Mouse (Mus musculus): ENCODE results near the gene Foxp1. TPM values are rescaled to one million over a fixed set of nuclear protein-coding genes. Genes with fewer than 3 reads are reported as not detected.

Foxp1 gene
- polyA plus RNA-seq, 1 experiment from 2014 or later = 18.9 TPM

DNA sequence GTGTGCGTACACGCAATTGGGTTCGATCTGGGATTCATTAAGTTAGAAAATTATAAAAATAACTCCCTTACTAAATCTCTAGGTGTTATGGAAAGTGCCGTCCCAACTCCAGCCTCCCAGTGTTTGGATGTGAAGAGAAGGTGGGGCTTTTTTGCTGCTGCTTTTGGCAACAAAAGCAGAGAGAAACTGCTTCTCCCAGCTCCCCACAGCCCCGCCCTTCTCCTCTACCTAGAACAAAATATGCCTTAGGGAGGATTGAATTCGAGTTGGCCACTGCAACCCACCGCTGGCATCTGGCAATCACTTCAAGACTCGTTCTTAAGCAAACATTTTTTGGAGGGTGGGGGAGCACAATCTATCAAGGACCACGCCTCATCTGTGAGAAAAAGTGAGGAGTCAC lies 47.5 kb downstream of the Foxp1 start:
- no peak overlapping the region for H3K27ac ChIP-seq (ENCODE audit: low read depth)
- no peak for TF ChIP-seq CTCF (IDR thresholded peaks at IDR 0.05; ENCODE audit: low read depth)
- no peak for TF ChIP-seq EP300 (IDR thresholded peaks at IDR 0.05; ENCODE audit: low read depth)
- H3K9me3 ChIP-seq (ENCODE audit: low read length) = no peaks in the 10 kb centered on the region
- DNase-seq (no peak), ATAC-seq (no peak)
- WGBS (ENCODE audit: insufficient replicate concordance) = 84% methylated on average over 9 of the region's 9 CpGs
- no peak overlapping the region for H3K4me2 ChIP-seq (ENCODE audit: low read depth, low read length)
- no peaks in the 10 kb centered on the region for H3K4me1 ChIP-seq (ENCODE audit: insufficient read depth)
- H3K27me3 ChIP-seq (ENCODE audit: insufficient read depth, low read length) = no peaks in the 10 kb centered on the region
- no peaks in the 10 kb centered on the region for H3K36me3 ChIP-seq (replicated peaks; ENCODE audit: insufficient read depth, low read length)
- H3K9ac ChIP-seq (replicated peaks) = no peak overlapping the region
- H3K4me3 ChIP-seq (ENCODE audit: low read depth, low read length) = no peak overlapping the region

DNA sequence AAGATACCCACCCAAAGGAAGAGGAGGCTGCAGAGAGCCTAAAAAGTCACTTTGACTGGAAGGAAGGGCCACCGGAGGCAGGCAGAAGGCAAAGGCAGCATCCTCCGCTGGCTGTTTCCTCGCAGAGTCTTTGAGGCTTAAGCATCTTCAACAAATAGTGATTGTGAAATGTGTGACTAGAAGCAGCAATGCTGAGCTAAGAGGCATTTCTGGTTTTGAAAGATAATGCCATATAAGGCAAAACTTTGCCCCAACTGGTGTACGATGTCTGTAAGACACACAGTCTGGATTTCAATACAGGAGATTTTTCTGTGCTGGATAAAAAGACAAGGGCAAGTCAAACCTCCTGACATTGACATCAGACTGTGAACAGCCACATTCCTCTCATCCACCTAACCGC lies 51.6 kb downstream of the Foxp1 start:
- H3K9me3 ChIP-seq (ENCODE audit: low read length) = no peaks in the 10 kb centered on the region
- no peak overlapping the region for H3K4me3 ChIP-seq (ENCODE audit: low read depth, low read length)
- H3K9ac ChIP-seq (replicated peaks) = no peak overlapping the region
- H3K27me3 ChIP-seq (ENCODE audit: insufficient read depth, low read length) = no peaks in the 10 kb centered on the region
- WGBS (ENCODE audit: insufficient replicate concordance) = 70% methylated on average over 5 of the region's 5 CpGs
- TF ChIP-seq CTCF (IDR thresholded peaks at IDR 0.05; ENCODE audit: low read depth) (no peak), EP300 (IDR thresholded peaks at IDR 0.05; ENCODE audit: low read depth) (no peak)
- no peak overlapping the region for H3K27ac ChIP-seq (ENCODE audit: low read depth)
- no peak overlapping the region for H3K4me2 ChIP-seq (ENCODE audit: low read depth, low read length)
- H3K4me1 ChIP-seq (ENCODE audit: insufficient read depth) = no peaks in the 10 kb centered on the region
- 0 out of 2 replicates have a peak, but pooled peaks cover 3% of the 10 kb centered on the region for H3K36me3 ChIP-seq (replicated peaks; ENCODE audit: insufficient read depth, low read length)
- DNase-seq = no peak
- ATAC-seq = no peak

DNA sequence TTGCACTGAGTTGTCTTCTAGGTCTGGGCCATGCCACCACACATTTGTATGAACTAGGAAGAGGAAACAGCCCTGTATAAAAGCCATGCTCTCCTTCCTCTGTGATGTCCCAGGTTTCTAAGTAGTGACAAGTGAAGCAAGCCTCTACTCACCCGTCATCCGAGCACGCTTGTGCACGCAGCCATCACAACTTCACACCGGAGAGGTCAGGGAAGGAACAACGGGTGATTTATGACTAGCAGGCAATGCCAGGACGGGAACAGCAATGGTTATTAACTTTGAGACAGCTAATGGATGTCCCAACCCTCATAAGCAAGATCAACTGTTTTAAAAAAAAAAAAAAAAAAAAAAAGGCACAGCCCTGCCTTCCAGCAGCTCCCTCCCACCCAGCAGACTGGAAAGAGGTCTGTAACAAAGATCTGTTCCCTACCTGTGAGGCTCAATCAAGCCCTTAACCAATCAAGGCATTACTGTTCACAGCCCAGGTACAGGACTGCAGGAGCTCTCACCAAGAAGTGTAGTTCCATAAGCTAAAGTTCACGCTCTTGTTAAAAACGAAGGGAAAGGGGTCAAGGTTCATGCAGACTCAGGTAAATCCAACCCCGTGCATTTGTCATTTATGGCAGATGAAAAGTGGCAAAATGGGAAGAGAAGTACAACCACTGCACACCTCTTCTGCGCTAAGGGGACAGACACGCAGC lies 53.2 kb downstream of the Foxp1 start:
- DNase-seq = no peak
- WGBS (ENCODE audit: insufficient replicate concordance) = 78% methylated on average over 12 of the region's 12 CpGs
- H3K9ac ChIP-seq (replicated peaks) = no peak overlapping the region
- H3K27me3 ChIP-seq (ENCODE audit: insufficient read depth, low read length) = no peaks in the 10 kb centered on the region
- ATAC-seq = no peak
- H3K36me3 ChIP-seq (replicated peaks; ENCODE audit: insufficient read depth, low read length) = 0 out of 2 replicates have a peak, but pooled peaks cover 3% of the 10 kb centered on the region
- TF ChIP-seq CTCF (IDR thresholded peaks at IDR 0.05; ENCODE audit: low read depth) (no peak), EP300 (IDR thresholded peaks at IDR 0.05; ENCODE audit: low read depth) (no peak)
- H3K4me1 ChIP-seq (ENCODE audit: insufficient read depth) = no peaks in the 10 kb centered on the region
- H3K9me3 ChIP-seq (ENCODE audit: low read length) = no peaks in the 10 kb centered on the region
- no peak overlapping the region for H3K4me2 ChIP-seq (ENCODE audit: low read depth, low read length)
- H3K27ac ChIP-seq (ENCODE audit: low read depth) = no peak overlapping the region
- H3K4me3 ChIP-seq (ENCODE audit: low read depth, low read length) = no peak overlapping the region

DNA sequence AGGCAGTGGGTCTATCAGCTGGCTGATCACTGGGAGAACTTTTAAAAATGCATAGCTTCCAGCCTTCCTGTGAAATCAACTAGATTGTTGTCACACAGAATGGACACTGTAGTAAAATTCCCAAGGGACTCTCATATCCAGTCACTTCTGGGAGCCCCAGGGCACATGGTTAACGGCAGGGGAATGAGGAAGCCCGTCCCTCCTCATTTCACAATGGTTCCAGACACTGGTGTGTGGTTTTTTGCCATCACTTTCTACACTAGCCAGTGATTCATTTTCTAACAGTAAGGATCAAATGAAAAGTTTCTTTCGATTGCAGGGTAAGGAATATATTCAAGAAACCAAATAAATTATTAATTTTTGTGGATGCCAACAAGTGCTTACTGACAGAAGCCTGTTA lies 54.7 kb downstream of the Foxp1 start:
- no peaks in the 10 kb centered on the region for H3K27me3 ChIP-seq (ENCODE audit: insufficient read depth, low read length)
- no peak overlapping the region for H3K9ac ChIP-seq (replicated peaks)
- H3K9me3 ChIP-seq (ENCODE audit: low read length) = no peaks in the 10 kb centered on the region
- ATAC-seq (no peak), DNase-seq (no peak)
- no peak overlapping the region for H3K4me2 ChIP-seq (ENCODE audit: low read depth, low read length)
- no peak overlapping the region for H3K4me3 ChIP-seq (ENCODE audit: low read depth, low read length)
- 0 out of 2 replicates have a peak, but pooled peaks cover 3% of the 10 kb centered on the region for H3K36me3 ChIP-seq (replicated peaks; ENCODE audit: insufficient read depth, low read length)
- TF ChIP-seq CTCF (IDR thresholded peaks at IDR 0.05; ENCODE audit: low read depth) (no peak), EP300 (IDR thresholded peaks at IDR 0.05; ENCODE audit: low read depth) (no peak)
- 58% methylated on average over 3 of the region's 3 CpGs for WGBS (ENCODE audit: insufficient replicate concordance)
- no peak overlapping the region for H3K27ac ChIP-seq (ENCODE audit: low read depth)
- no peaks in the 10 kb centered on the region for H3K4me1 ChIP-seq (ENCODE audit: insufficient read depth)

DNA sequence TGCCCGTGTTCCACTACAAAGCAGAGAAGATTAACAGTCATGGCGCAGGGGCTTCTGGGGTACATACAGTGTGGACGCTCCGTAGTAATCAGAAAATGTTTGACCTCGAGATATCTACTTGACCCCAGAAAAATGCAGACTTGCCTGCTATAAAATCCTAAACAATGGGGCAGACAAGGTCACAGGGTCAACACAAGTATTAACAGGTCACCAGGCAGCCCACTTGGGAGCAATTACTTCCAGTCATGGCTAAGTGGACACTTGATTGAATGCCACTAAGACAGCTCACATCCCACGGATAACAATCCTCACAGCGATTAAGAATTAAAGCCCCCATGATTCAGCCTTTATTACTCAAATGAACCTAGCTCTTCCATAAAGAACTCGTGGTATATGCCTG lies 55.4 kb downstream of the Foxp1 start:
- H3K4me1 ChIP-seq (ENCODE audit: insufficient read depth) = no peaks in the 10 kb centered on the region
- H3K9me3 ChIP-seq (ENCODE audit: low read length) = no peaks in the 10 kb centered on the region
- no peaks in the 10 kb centered on the region for H3K27me3 ChIP-seq (ENCODE audit: insufficient read depth, low read length)
- no peak overlapping the region for H3K4me2 ChIP-seq (ENCODE audit: low read depth, low read length)
- ATAC-seq = no peak
- DNase-seq = no peak
- H3K9ac ChIP-seq (replicated peaks) = no peak overlapping the region
- TF ChIP-seq CTCF (IDR thresholded peaks at IDR 0.05; ENCODE audit: low read depth) (no peak), EP300 (IDR thresholded peaks at IDR 0.05; ENCODE audit: low read depth) (no peak)
- 0 out of 2 replicates have a peak, but pooled peaks cover 3% of the 10 kb centered on the region for H3K36me3 ChIP-seq (replicated peaks; ENCODE audit: insufficient read depth, low read length)
- no peak overlapping the region for H3K27ac ChIP-seq (ENCODE audit: low read depth)
- H3K4me3 ChIP-seq (ENCODE audit: low read depth, low read length) = no peak overlapping the region
- WGBS (ENCODE audit: insufficient replicate concordance) = 71% methylated on average over 8 of the region's 8 CpGs

DNA sequence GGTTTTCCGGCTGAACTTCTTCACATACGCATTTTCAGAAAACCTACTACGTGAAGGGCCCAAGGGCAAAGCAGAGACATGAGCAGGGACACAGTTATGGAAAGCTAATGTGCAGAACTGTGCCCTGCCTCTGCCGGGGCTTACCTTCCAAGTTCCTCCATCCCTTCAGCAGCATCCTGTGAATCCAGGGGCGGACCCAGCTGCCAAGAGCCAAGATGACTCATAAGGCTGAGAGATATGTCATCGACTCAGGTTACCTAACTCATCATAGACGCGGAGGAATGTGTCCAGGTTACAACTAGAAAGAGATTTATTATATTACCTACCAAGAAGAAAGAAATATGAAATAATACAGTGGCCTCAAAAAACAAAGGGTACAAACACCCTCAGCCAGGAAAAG lies 56.2 kb downstream of the Foxp1 start:
- H3K9me3 ChIP-seq (ENCODE audit: low read length) = no peaks in the 10 kb centered on the region
- 0 out of 2 replicates have a peak, but pooled peaks cover 3% of the 10 kb centered on the region for H3K36me3 ChIP-seq (replicated peaks; ENCODE audit: insufficient read depth, low read length)
- no peak overlapping the region for H3K27ac ChIP-seq (ENCODE audit: low read depth)
- no peak overlapping the region for H3K9ac ChIP-seq (replicated peaks)
- H3K4me3 ChIP-seq (ENCODE audit: low read depth, low read length) = no peak overlapping the region
- no peaks in the 10 kb centered on the region for H3K4me1 ChIP-seq (ENCODE audit: insufficient read depth)
- DNase-seq = no peak
- H3K27me3 ChIP-seq (ENCODE audit: insufficient read depth, low read length) = no peaks in the 10 kb centered on the region
- WGBS (ENCODE audit: insufficient replicate concordance) = 77% methylated on average over 8 of the region's 8 CpGs
- H3K4me2 ChIP-seq (ENCODE audit: low read depth, low read length) = no peak overlapping the region
- no peak for TF ChIP-seq CTCF (IDR thresholded peaks at IDR 0.05; ENCODE audit: low read depth)
- no peak for TF ChIP-seq EP300 (IDR thresholded peaks at IDR 0.05; ENCODE audit: low read depth)
- ATAC-seq = no peak
